Mouse (Mus musculus) limb, embryonic 14.5 days (tissue): ENCODE measurements around the gene Ctrc. TPM values are rescaled to one million over a fixed set of nuclear protein-coding genes. Genes with fewer than 3 reads are reported as not detected.

Source experiments
- ATAC-seq: fragments of 200-750 bp; cut with Nextera tagmentation; 2 replicates; pipeline ENCODE4 v1.8.0; 2017; ENCODE audit warnings: low read depth, moderate number of reproducible peaks, moderate TSS enrichment; ENCODE audit not compliant: low FRiP score
- DNase-seq: peaks from one replicate; pipeline ENCODE4 v3.0.0-alpha.2; 2015; ENCODE audit warnings: low spot score
- H3K27ac ChIP-seq: fragments of 300-500 bp; sonication (generic); replicated peaks from 2 replicates; pipeline ENCODE4 v1.5.1; 2014; ENCODE audit warnings: low read depth, mild to moderate bottlenecking, low read length, moderate library complexity, mixed read lengths
- H3K27me3 ChIP-seq: fragments of 300-500 bp; sonication (generic); 2 replicates; pipeline ENCODE4 v1.6.1; 2014; ENCODE audit warnings: low read length, mixed read lengths; ENCODE audit not compliant: control insufficient read depth, insufficient read depth
- H3K36me3 ChIP-seq: fragments of 300-500 bp; sonication (generic); 2 replicates; pipeline ENCODE4 v1.6.1; 2014; ENCODE audit warnings: mild to moderate bottlenecking, low read length, moderate library complexity, mixed read lengths; ENCODE audit not compliant: control insufficient read depth, insufficient read depth
- H3K4me1 ChIP-seq: fragments of 300-500 bp; sonication (generic); 2 replicates; pipeline ENCODE4 v1.6.1; 2014; ENCODE audit warnings: antibody characterized with exemption, low read length, mixed read lengths; ENCODE audit not compliant: control insufficient read depth, insufficient read depth
- H3K4me2 ChIP-seq: fragments of 300-500 bp; sonication (generic); replicated peaks from 2 replicates; pipeline ENCODE4 v1.6.1; 2014; ENCODE audit warnings: low read depth, mild to moderate bottlenecking, low read length, moderate library complexity; ENCODE audit not compliant: severe bottlenecking
- H3K4me3 ChIP-seq: fragments of 300-500 bp; sonication (generic); replicated peaks from 2 replicates; pipeline ENCODE4 v1.5.1; 2014; ENCODE audit warnings: low read length
- H3K9ac ChIP-seq: fragments of 300-500 bp; sonication (generic); 2 replicates; pipeline ENCODE4 v1.6.1; 2014; ENCODE audit warnings: mild to moderate bottlenecking, low read depth, low read length, moderate library complexity; ENCODE audit not compliant: severe bottlenecking
- H3K9me3 ChIP-seq: fragments of 300-500 bp; sonication (generic); 2 replicates; pipeline ENCODE4 v1.6.1; 2016; ENCODE audit warnings: low read length; ENCODE audit not compliant: control insufficient read depth
- POLR2A ChIP-seq: fragments of 200-500 bp; IDR thresholded peaks from 2 replicates; pipeline ENCODE4 v1.8.0; 2012; ENCODE audit warnings: inconsistent platforms, mild to moderate bottlenecking, moderate library complexity, borderline replicate concordance; ENCODE audit not compliant: insufficient read depth, insufficient read length; ENCODE audit errors: extremely low read depth
- WGBS: fragments of 180-500 bp; shearing (Covaris S2); extraction: QIAGEN DNeasy Blood & Tissue Kit; methylation state at CpG from one replicate; pipeline ENCODE4 v1.1.7; 2014; 5-methylcytosine and 5-hydroxymethylcytosine counted together
- polyA plus RNA-seq, 2 experiments: library from polyadenylated mRNA; depleted of rRNA in 1 of 2; stranded (reverse) in 1 of 2; unstranded in 1 of 2; fragments of >200 nt; fragmentation: Nextera tagmentation in 1 of 2; extraction: Ambion mirVana in 1 of 2; gene quantifications; 2 replicates each; pipeline versions ENCODE4 v1.2.1 to v1.2.3; 2012 to 2014

Ctrc gene
- polyA plus RNA-seq, 2 experiments = not detected

GRCm38 (mm10) chr4:141867498-141867897, 21.3 kb upstream of the Ctrc start:
- Histone ChIP-seq H3K9ac (peak overlapping the region; percentile 16; the same call in 1 of the 2 replicates), H3K4me3 (no peak overlapping the region), H3K4me2 (no peak overlapping the region), H3K36me3 (0 out of 2 replicates have a peak, but pooled peaks cover 10% of the 10 kb centered on the region), H3K27ac (peak overlapping the region; percentile 43; the same call in 1 of the 2 replicates), H3K9me3 (no peaks in the 10 kb centered on the region), H3K4me1 (peaks cover 28% of the 10 kb centered on the region), H3K27me3 (no peaks in the 10 kb centered on the region)
- peak; percentile 74 for DNase-seq
- no peak for TF ChIP-seq POLR2A
- WGBS = 39% methylated on average over 4 of the region's 4 CpGs
- ATAC-seq = peak; percentile 72

DNA sequence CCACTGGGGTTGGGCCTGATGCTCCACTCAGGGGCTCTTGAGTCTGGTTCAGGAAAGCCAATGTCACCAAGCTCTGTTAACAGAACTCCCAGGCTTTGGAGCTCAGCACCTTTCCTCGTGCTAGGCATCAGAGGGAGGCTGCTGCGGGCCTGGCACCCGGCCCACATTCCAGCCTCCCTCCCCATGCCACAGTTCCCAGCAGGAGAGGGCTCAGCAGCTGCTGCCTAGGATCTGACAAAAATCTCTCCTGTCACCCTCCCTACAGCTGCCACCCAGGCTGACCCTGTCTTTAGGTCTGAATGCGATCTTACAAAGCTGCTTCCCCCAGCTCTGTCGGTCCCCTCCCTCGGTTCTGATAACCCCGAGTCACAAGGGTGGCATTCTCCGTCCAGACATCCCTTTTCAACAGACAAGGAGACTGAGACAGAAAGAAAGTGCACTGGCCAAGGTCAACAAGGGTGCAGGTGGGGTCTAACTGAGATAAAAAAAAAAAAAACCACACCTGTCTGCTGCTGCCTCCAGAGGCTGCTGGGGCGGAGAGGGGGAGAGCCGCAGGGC, 20.9 kb upstream of the Ctrc start:
- peak overlapping the region; percentile 43 for H3K27ac ChIP-seq
- no peaks in the 10 kb centered on the region for H3K27me3 ChIP-seq
- no peak for TF ChIP-seq POLR2A
- 33% methylated on average over 10 of the region's 10 CpGs for WGBS
- peak; percentile 74 for DNase-seq
- H3K9ac ChIP-seq = peak overlapping the region; percentile 16; the same call in 1 of the 2 replicates
- H3K4me1 ChIP-seq = peaks cover 25% of the 10 kb centered on the region
- 0 out of 2 replicates have a peak, but pooled peaks cover 12% of the 10 kb centered on the region for H3K36me3 ChIP-seq
- ATAC-seq = peak; percentile 75
- no peak overlapping the region for H3K4me3 ChIP-seq
- no peaks in the 10 kb centered on the region for H3K9me3 ChIP-seq
- no peak overlapping the region for H3K4me2 ChIP-seq

DNA sequence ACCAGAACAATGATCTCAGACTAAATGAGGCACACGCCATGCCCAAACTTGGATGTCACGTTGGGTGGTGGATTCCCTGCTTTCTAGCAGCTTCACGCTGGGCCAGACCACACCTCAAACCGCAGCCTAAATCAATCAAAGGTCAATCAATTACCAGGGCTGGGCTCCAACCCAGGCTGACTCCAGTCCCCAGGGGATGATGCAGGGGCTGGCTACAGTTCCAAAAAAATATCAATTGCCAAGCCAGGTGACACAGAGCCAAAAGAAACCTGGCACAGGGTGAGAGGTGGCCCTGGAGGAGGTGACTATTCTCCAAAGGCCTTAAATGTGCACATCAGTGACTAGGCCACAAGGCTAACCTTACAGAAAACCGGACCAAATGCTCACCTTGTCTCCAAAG, 19.4 kb upstream of the Ctrc start:
- Histone ChIP-seq H3K4me1 (peaks cover 21% of the 10 kb centered on the region), H3K9ac (no peak overlapping the region), H3K4me2 (no peak overlapping the region), H3K4me3 (no peak overlapping the region), H3K36me3 (peaks cover 15% of the 10 kb centered on the region; the same call in 1 of the 2 replicates), H3K9me3 (no peaks in the 10 kb centered on the region), H3K27ac (no peak overlapping the region), H3K27me3 (no peaks in the 10 kb centered on the region)
- no peak for DNase-seq
- no peak for TF ChIP-seq POLR2A
- ATAC-seq = no peak
- WGBS = 83% methylated on average over 5 of the region's 5 CpGs

DNA sequence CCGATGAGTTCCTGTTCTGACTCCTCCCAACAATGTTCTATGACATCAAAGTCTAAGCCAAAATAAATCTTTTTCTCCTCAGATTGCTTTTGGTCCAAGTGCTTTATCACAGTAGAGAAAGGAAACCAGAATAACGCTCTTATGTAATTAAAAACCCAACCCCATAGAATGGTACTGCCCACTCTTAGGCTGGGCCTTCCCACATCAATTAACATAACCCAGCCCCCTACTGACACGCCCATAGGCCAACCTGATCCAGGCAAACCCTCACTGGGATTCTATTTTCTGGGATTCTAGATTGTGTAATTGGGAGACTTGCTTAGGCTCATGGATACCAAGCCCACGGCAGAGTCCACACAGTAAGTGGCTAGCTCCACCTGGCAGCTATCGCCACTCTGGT, 18.8 kb upstream of the Ctrc start:
- DNase-seq (no peak), ATAC-seq (no peak)
- H3K27me3 ChIP-seq = no peaks in the 10 kb centered on the region
- no peak overlapping the region for H3K9ac ChIP-seq
- TF ChIP-seq POLR2A = no peak
- no peak overlapping the region for H3K4me2 ChIP-seq
- 94% methylated on average over 5 of the region's 5 CpGs for WGBS
- no peaks in the 10 kb centered on the region for H3K9me3 ChIP-seq
- no peak overlapping the region for H3K27ac ChIP-seq
- peaks cover 16% of the 10 kb centered on the region for H3K36me3 ChIP-seq
- no peak overlapping the region for H3K4me3 ChIP-seq
- peaks cover 21% of the 10 kb centered on the region for H3K4me1 ChIP-seq

- TF ChIP-seq POLR2A = no peak
- Histone ChIP-seq H3K4me2 (no peak overlapping the region), H3K9ac (no peak overlapping the region), H3K4me1 (peaks cover 21% of the 10 kb centered on the region), H3K27ac (no peak overlapping the region), H3K27me3 (no peaks in the 10 kb centered on the region), H3K36me3 (peaks cover 21% of the 10 kb centered on the region), H3K4me3 (no peak overlapping the region), H3K9me3 (no peaks in the 10 kb centered on the region)
- WGBS = 92% methylated on average over 8 of the region's 8 CpGs
- DNase-seq (no peak), ATAC-seq (no peak)
Measured at GRCm38 (mm10) chr4:141864506-141864905, 18.3 kb upstream of the Ctrc start.

- Histone ChIP-seq H3K4me3 (no peak overlapping the region), H3K27me3 (no peaks in the 10 kb centered on the region), H3K4me1 (peaks cover 21% of the 10 kb centered on the region), H3K36me3 (peaks cover 26% of the 10 kb centered on the region), H3K9ac (no peak overlapping the region), H3K27ac (no peak overlapping the region), H3K9me3 (no peaks in the 10 kb centered on the region), H3K4me2 (no peak overlapping the region)
- TF ChIP-seq POLR2A = no peak
- no peak for ATAC-seq
- DNase-seq = no peak
- 82% methylated on average over 7 of the region's 7 CpGs for WGBS
Measured at GRCm38 (mm10) chr4:141863726-141864280, 17.6 kb upstream of the Ctrc start.
